Mouse (Mus musculus): ENCODE results near the gene Hyal6.

- TF ChIP-seq CTCF (IDR thresholded peaks at IDR 0.05; ENCODE audit: control insufficient read depth, insufficient read depth, insufficient read length), result no peak
- TF ChIP-seq FOSL1 (IDR thresholded peaks at IDR 0.05; ENCODE audit: insufficient read depth, low read length, poor library complexity, severe bottlenecking), result no peak
- no peak for TF ChIP-seq MYOG (IDR thresholded peaks at IDR 0.05; ENCODE audit: control insufficient read depth, extremely low read depth, insufficient read length)
- TF ChIP-seq MAX (IDR thresholded peaks at IDR 0.05), result no peak
- TF ChIP-seq USF1 (IDR thresholded peaks at IDR 0.05; ENCODE audit: low read depth), result no peak
- no peak for TF ChIP-seq CEBPB (IDR thresholded peaks at IDR 0.05; ENCODE audit: low read depth)
- no peak for TF ChIP-seq MYOD1 (IDR thresholded peaks at IDR 0.05; ENCODE audit: control insufficient read depth, insufficient read length, low read depth)
These were observed 46.1 kb downstream of the Hyal6 start for GRCm38 (mm10) chr6:24779182-24779581.

All from C2C12 (cell line).